Mouse (Mus musculus) CH12F3 (cell line): ENCODE results near the gene Kcnk13.

Experiments used
- in situ Hi-C: fragments of 300-500 bp; cut with MboI; formaldehyde crosslinking; loops from 2 replicates; pipeline ENCODE4 v1.14.3; 2020; ENCODE audit warnings: low sequenced_read_pairs

Gene Kcnk13

DNA sequence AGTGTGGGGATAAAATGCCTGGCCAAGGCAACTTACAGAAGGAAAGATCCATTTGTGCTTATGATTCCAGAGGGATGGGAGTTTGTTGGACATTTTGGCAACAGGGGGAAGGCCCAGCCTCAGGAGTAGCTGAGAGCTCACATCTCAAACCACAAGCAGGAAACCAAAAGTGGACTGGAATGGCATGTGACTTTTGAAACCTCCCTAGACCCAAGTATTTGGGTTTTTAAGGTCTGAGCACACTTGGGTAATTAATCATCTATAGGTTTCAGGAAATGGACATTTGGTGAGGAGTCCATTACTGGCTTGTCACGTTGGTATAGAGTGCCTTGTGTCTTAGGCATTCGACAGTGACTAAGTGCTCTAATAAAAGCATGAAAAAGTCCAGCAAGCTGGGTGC lies 42.4 kb downstream of the Kcnk13 start:
- in situ Hi-C loops, result no loop called here

DNA sequence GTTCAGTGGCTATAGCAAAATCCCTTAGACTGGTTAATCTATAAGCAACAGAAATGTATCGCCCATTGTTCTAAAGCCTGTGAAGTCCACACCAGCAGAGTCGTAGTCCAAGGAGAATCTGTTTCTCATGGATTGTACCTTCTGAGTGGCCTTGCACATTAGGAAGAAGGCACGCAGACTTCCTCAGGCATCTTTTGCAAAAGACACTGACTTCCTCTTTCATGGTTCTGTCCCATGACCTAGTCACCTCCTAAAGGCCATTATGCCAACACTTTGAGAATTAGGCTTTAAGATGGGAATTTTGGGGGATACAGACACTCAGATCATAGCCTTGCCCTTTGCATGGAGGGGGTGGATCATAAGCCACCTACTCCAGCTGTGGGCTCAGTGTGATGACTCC lies 48.5 kb downstream of the Kcnk13 start:
- in situ Hi-C loops, result no loop called here

DNA sequence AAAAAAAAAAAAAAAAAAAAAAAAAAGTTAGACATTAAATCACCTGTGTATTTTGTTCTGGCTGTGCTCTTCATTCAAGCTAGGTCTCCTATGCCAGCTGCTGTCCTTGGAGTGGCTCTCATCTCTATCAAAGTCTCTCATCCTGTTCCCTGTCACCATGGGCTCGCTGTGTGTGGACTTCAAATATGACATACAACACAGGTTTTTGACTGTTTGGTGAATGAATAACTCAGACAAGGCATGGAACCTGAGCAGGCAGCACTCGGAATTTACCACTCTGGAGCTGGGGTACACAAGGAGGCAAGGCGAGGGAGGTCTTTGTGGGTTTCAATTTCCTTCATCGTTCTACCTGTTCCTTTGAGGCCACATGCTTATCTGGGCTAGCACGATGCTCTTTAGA lies 50.8 kb downstream of the Kcnk13 start:
- in situ Hi-C loops, result no loop called here

DNA sequence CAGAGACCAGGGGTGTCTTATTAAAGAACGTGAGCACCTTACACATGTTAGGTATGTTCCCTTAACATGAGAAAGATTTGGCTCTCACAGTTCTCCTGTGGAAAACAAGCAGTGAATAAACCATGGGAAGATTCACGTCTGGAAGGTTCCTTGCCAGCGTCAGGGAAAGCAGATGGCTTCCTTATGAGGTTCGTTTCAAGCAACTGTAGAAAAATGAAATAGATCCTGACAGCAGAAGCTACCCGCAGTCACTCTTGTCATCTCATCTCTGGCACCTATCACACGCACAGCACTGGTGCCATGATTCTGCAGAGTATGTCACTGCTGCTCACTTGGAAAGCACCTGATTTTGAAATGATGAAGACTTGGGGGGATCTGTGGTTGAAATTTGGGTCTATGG lies 53.4 kb downstream of the Kcnk13 start:
- in situ Hi-C loops, result no loop called here

DNA sequence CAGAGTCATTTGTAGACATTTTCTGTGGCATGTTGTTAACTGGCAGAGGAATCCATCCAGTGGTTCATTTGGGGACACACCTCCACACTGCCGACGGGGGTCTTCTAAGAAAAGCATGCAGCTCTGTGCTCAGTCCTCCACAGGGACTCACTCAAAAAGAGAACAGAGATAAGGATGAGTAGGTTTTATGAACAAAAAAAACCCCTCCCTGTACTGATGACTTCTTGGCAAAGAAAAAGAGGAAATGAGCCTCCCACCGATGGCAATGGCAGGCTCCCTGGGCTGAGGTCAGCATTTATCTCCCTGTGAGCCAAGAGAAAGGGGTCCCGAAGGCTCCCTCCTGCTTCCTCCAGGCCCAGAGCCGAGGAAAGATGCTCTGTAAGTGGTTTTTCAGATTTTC lies 58.2 kb downstream of the Kcnk13 start:
- in situ Hi-C loops, result no loop called here

DNA sequence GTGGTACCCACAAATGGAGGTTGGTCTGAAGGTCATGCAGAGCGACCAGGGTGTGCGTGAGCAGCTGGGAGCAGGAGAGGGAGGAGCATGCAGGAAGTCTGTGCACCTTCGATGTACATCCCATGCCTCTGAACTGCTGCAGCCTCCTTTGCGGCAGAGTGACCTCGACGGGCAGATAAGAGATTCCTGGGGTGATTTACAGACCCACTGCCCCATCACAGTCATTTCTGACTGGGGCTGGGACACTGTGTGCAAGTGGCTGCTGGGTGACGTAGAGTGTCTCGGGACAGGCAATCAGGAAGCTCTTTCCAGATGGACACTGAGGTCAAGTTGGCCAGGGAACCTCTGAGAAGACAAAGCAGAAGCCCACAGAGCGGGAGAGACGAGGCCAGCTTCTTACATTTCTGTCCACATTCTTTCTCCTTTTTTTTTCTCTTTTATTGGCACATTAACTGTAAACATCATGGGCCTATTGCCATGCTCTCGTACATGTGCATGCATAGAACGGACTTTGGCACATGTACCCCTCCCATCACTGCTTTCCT lies 59.6 kb downstream of the Kcnk13 start:
- in situ Hi-C loops, result no loop called here

DNA sequence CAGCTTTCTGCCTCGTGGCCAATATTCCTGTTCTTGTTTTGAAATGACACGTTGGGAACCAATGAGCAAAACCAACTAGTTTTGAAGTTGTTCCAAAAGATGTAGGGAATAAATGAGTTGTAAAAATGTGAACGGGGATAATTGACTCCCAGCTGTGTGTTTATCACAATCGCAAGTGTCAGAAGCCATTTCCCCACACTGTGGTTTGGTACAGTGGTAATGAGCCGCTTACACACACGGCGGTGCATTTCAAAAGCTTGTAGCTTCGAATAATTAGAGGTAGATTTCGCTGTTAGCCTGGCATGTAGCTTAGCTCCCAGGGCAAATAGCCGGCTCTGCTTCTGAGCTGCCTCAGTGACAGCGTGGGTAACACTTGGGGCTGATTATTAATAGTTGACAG lies 61.4 kb downstream of the Kcnk13 start:
- in situ Hi-C loops, result no loop called here

DNA sequence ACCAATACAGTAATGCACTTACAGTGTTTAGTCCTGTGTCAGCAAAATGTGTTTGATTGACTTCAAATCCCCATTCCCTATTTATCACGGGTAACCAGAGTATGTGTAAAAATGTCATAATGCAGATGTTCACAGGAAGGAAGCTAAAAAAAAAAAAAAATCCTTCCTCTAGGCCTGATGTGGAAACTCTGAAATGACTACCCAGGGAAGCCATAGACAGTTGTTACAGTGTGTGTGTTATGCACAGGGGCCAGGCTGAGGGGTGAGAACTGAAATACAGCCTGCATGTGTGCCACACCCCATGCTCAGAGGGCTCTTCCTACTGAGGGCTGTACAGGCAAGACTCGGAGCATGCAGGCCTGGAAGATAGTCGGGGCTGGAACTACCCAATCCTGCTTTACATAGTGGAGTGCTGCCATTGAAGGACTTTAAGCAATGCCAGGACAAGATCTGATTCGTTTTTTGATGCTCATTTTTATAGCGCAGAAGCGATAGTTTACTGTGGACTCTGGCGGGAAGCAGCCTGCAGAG lies 62.5 kb downstream of the Kcnk13 start:
- in situ Hi-C loops, result no loop called here

DNA sequence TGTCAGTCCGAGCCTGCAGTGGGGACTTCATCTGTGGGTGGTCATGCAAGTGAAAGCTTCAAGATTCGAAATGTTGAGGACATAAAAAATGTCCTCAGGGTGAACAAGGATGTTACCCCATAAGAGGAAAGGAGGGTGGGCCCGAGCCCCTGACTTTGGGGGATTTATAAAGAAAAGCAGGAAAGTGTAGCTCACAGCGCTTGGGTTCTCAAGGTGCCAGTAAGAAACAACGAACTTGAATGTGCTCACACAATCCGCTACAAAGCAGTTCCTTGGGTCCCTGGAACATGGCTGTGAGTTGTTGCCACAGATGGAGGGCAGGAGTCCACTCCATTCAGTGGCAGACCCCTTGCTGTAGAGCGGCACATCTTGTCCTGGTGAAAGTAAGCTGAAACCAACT lies 63.0 kb downstream of the Kcnk13 start:
- in situ Hi-C loops, result no loop called here

DNA sequence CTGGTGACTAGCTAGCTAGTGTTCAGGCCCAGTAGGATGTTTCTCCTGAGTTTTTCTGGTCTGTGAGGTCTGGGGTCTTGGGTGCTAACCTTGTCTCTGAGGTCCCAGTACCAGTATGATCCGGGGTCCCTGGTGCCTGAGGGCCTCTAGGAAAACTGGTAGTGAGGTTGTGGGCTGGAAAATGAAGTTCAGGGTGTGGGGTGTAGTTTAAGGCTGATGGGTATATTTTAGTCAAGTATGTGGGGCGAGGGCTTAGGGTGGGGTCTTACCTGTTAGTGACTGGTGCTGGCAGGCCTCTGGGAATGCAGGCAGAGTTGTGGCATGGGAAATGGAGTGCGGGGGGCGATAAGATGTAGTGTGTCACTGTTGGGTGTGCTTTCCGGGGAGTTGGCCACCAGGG lies 67.4 kb downstream of the Kcnk13 start:
- in situ Hi-C loops, result no loop called here

DNA sequence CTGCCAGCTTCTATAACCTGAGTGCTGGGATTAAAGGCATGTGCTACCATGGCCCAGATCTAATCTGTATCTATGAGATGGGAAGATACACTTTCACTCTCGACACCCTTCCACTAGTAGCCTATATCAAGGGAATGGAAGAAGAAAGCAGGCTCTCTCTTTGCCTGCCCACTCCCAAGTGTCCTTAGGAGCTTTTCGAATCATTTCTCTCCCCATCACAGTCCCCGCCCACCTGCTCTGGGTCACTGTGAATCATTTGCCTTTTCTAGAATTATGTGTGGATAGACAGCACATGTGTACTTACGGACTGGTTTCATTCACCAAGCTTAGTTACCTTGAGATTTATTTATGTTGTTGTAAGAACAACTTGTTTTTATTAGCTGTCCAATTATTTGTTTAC lies 68.2 kb downstream of the Kcnk13 start:
- in situ Hi-C loops, result no loop called here

DNA sequence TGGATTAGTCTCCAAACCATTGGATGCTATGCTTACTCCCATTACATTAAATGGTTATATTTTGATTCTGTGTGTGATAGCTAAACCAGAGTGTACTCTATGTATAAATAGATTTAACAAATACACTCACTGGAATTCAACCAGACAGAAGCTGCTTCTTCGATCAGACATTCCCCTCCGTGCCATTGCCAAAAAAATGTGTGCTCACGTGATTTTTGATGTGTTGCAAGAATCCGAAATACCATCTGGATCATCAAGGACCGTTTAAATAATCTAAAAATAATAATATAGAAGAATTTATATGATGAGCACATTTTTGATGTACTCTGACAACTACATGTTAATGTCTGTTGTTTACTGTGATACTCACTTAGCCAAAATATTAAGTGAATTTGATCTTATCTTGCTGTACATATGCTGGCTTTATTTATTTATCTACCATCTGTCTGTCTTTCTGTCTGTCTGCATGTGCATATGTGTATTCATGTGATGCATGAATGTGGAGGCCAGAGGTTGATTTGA lies 74.5 kb downstream of the Kcnk13 start:
- in situ Hi-C loops, result no loop called here

DNA sequence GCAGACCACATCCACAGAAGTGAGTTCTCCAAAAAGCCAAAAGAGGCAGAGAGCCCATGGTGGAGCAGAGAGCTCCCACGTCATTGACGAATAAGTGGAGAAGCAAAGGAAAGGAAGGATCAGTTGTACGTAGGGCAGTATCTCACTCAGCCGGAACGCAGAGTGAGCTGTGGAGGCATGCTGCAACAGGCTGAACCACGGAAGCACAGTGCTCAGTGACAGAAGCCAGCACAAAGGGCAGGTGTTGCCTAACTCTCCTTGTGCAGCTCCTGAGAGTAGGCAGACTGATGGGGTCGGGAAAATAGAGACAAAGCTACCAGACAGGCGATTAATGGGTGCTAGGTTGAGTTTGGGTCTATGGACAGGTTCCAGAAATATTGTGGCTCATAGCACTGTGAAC lies 77.8 kb downstream of the Kcnk13 start:
- in situ Hi-C loops, result no loop called here

DNA sequence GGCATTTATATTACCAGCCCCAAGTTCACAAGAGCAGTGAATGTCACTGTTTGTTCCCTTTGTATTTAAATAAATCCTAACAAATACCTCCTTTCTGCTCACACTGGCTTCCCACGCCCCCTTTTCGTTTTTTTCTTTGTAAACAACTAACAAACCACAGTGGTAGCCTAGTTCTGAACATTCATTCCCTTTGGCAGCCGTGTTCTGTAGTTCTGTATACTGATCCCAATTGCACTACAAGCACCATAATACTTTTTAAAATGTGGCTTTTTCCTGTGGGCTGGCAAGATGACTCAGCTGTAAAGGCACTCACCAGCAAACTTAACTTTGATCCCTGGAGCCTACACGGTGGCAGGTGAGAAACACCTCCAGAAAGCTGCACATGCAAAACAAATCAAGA lies 80.4 kb downstream of the Kcnk13 start:
- in situ Hi-C loops, result no loop called here

DNA sequence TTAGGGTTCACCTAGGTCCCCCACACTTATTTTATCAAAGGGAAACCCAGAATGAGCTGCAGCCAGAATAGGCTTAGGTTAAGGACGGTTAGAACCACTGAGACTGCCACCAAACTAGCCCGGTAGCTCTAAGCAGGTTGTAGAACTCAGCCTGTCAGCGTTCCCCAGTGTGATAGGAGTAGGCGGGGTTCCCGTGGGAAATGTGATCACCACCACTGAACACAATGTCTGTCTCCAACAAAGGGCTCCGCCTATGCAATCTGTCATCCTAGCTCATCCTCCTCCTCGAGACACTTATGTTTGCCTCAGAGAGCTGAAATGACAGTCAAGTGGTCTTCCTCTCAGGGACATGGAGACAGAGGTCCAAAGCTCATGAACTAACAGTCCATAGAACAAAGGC lies 86.3 kb downstream of the Kcnk13 start:
- in situ Hi-C loops, result no loop called here

DNA sequence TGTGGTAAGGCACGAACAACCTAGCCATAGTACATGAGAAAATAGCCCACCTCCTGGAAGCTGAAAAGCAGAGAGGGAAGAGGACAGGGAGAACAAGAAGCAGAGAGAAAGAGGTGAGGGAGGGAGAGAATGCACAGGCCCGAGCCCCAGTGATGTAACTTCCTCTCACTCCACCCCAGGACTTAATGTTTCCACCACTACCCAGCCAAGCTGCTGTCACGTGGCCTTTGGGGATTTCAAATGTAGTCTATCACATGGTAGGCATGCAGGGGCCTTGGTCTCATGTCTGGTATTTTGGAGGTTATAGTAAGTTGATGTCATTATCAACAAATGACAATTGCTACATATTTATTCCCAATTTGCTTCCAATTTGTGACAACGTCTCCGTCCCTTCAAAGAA lies 89.3 kb downstream of the Kcnk13 start:
- in situ Hi-C loops, result no loop called here

DNA sequence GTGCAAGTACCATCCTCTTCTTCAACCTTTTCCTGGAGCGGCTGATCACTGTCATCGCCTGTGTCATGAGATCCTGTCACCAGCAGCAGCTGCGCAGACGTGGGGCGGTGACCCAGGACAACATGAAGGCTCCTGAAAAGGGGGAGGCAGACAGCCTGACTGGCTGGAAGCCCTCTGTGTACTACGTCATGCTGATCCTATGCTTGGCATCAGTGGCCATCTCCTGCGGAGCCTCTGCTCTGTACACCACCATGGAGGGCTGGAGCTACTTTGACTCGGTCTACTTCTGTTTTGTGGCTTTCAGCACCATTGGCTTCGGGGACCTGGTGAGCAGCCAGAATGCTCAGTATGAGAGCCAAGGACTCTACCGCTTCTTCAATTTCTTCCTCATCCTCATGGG lies 96.8 kb downstream of the Kcnk13 start:
- in situ Hi-C loops, result no loop called here

DNA sequence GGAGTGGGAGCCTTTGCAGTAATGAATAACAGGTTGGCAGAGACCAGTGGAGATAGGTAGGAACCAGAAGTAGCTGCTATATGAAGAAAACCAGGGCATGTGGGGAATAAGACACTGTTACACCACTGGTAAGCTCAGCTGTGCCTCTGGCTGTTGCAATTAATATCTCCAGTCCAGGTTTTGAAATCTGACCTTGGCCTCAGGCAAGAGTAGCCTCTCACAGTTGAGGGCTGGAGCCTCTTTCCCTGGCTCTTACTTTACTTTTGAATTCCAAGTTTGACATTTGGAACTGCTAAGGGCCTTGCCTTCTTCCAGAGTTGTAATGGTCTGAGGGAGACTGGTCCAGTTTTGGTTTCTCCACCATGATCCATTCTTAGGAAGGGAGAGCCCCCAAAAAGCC lies 97.5 kb downstream of the Kcnk13 start:
- in situ Hi-C loops, result no loop called here

DNA sequence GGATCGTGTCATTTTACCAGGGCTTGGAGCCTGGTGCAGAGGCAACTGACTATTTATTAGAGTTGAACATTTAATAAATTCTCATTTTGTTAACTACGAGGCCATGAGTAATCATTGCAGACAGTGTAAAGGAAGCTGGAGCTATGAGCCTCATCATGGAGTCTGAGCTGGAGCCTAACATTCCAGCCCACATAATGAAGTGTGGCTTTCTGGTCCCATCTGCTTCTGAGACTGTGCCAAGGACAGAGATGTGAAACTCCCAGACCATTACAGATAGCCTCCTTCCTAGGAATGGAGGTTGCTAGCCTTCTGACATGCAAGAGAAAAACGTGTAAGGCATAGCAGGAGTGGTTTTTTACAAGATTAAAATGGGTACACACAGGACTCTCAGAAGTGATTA lies 98.3 kb downstream of the Kcnk13 start:
- in situ Hi-C loops, result no loop called here

DNA sequence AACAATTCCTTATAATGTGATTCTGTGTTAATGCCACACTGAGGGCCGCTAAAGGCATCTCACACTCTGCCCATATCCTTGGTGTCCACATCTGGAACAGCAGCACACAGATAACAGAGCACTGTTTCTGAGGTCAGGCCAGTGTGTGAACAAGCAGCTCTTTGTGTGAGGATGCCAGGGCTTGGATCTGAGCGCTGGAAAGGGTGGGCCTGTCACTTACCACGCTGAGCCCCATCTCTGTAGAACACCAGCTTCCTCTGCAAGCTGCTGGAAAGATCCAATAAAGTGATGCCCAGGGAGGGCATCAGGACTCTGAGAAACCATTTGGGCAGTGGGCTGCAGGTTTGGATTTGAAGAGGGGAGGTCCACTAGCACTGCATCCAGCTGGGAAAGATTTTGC lies 100.8 kb downstream of the Kcnk13 start:
- in situ Hi-C loops, result no loop called here

DNA sequence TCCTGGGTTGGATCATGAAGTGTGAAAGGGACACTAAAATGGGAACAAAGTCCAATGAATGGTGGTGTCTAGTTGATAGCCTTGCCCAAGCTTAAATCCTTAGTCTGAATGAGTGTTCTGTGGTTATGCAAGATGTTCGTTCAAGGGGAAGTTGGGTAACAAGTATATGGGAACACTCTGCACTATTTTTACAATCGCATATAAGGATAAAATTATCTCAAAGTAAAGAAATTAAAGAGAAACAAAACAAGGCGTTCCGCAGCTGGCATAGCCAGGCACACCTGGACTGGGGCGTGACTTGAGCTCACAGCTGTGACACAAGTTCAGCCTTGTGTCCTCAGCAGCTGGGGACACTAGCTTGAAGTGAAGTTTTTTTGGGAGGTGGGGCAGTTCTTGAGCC lies 103.2 kb downstream of the Kcnk13 start:
- in situ Hi-C loops, result no loop called here

DNA sequence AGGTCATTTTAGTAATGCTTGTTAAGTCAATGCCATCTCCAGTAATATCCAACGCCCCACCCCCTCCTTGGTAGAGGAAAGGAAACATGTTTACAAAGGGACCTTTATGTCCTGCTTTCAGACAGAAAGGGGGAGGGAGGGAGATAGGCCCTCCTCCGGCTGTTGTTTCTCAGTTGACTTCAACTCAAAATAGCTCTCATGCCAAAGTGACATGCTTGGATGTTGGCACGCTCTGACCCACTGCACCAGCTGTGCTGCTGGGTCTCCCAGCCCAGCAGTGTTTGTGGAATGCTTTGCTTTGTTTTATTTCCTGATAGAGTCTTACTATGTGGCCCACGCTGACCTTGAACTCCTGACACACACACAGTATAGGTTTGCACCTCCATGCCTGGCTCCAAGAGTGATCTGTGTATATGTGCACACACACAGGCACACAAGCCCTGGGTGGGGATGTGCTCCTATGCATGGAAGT lies 108.9 kb downstream of the Kcnk13 start:
- in situ Hi-C loops, result no loop called here

DNA sequence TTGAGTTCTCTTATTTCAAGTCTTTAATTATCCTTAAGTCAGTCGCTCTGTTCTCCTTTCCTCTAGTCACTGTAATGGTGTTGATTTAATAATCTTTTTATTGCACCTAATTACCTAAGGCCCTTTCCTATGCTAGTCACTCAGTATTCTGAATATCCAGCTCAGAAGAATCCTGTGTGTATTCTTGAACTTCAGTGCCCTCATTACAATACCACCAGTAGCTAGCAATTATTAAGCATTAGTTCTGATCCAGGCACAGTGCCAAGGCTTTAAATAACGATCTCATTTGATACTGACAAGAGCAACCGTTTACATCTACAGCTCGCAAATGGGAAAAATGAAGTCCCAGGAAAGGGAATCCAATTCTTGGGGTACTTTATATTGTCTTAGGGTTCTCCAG lies 111.4 kb downstream of the Kcnk13 start:
- in situ Hi-C loops, result no loop called here
